8 mouse cellular contexts compared by ENCODE assay signal in the genomic region with DNA sequence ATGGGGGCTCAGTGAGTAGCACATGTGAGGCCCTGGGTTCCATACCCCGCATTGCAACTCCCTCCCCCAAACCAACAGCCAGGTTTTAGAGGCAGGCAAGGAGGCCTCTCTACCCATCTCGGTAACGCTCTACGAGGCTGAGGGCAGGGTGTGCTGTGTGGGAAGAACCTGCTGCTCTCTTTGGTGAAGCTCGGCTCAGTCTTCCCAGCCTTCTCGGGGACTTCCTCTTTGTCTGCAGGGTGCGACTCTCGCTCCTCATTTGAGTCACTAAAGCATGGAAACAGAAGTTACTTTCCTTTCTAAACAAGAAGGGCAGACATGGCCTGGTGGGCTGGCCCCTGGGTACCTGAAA. TPM values are rescaled to one million over a fixed set of nuclear protein-coding genes. Genes with fewer than 3 reads are reported as not detected.
A peak's percentile ranks its signal among the peaks of the same experiment; 100 is the strongest.
DNase-seq lines count a peak whose midpoint lies in the region; ATAC-seq lines count a peak whose summit lies in the region.

No protein-coding gene starts in this region.

- H3K9ac ChIP-seq in lung, embryonic 15.5 days, result no peak overlapping the region

- H3K9me3 ChIP-seq in lung, embryonic 15.5 days, result no peaks in the 10 kb centered on the region

- peak overlapping the region; percentile 91 for H3K27ac ChIP-seq in lung, embryonic 15.5 days

- H3K4me3 ChIP-seq in lung, embryonic 15.5 days, result no peak overlapping the region

- H3K4me2 ChIP-seq in lung, embryonic 15.5 days, result peak overlapping the region; percentile 21

- H3K36me3 ChIP-seq in lung, embryonic 15.5 days, result peaks cover 52% of the 10 kb centered on the region

- H3K27me3 ChIP-seq in lung, embryonic 15.5 days, result no peaks in the 10 kb centered on the region

- no peak for ATAC-seq in CD4-positive, CD25-positive, alpha-beta regulatory T cell, adult 4 months
- no peak for ATAC-seq in lung, embryonic 15.5 days (ENCODE audit: borderline replicate concordance, extremely low read depth, low FRiP score, low TSS enrichment)
- ATAC-seq in monocyte, adult 5-6 weeks (replicated peaks; ENCODE audit: insufficient number of reproducible peaks, low FRiP score, low TSS enrichment, poor library complexity, severe bottlenecking), result peak; percentile 73

- 64% methylated on average over 8 of the region's 8 CpGs for WGBS in lung, embryonic 15.5 days

- H3K4me1 ChIP-seq in lung, embryonic 15.5 days, result peaks cover 34% of the 10 kb centered on the region

- peak; percentile 15 for DNase-seq in CD4-positive, CD25-positive, alpha-beta regulatory T cell, adult 2 months (ENCODE audit: low read depth, low spot score)
- no peak for DNase-seq in lung, postnatal 4 days
- peak; percentile 18 for DNase-seq in induced T-regulatory cell, adult 2 months (ENCODE audit: low read depth)
- DNase-seq in thymus, postnatal 0 days (ENCODE audit: low spot score), result no peak
- DNase-seq in ovary, postnatal 14 days (ENCODE audit: low spot score), result no peak

RNA-seq across cellular contexts. Expression of gene Agmat, which starts 19.8 kb away (rescaled TPM):
- polyA plus RNA-seq in CD4-positive, CD25-positive, alpha-beta regulatory T cell, adult 4 months (2017; shearing (Covaris generic)), result not detected
- 0.20 and 0.26 TPM in 2 replicates for polyA plus RNA-seq in lung, embryonic 15.5 days (2015; fragmentation: Nextera tagmentation; extraction: Ambion mirVana)
- total RNA-seq in monocyte, adult 5-6 weeks (2017), result not detected in 3 replicates
- 0.22 TPM in 1 of 2 replicates, not detected in the other for polyA plus RNA-seq in thymus, postnatal 0 days (2015; fragmentation: Nextera tagmentation; extraction: Ambion mirVana)

RNA-seq across cellular contexts. Expression of gene Dnajc16, which starts 24.4 kb away (rescaled TPM):
- 1 to 10 TPM; 3.4 to 4.3 TPM for polyA plus RNA-seq in CD4-positive, CD25-positive, alpha-beta regulatory T cell, adult 4 months (2017; shearing (Covaris generic))
- polyA plus RNA-seq in lung, embryonic 15.5 days (2015; fragmentation: Nextera tagmentation; extraction: Ambion mirVana), result 4.4 and 4.9 TPM in 2 replicates
- total RNA-seq in monocyte, adult 5-6 weeks (2017), result 5.1 to 7.6 TPM (median 6.4 TPM) in 3 replicates
- 2.5 and 2.9 TPM in 2 replicates for polyA plus RNA-seq in thymus, postnatal 0 days (2015; fragmentation: Nextera tagmentation; extraction: Ambion mirVana)

RNA-seq across cellular contexts. Expression of gene Casp9, which starts 27.1 kb away (rescaled TPM):
- polyA plus RNA-seq in CD4-positive, CD25-positive, alpha-beta regulatory T cell, adult 4 months (2017; shearing (Covaris generic)), result 10 to 100 TPM; 10.8 to 12.4 TPM
- 24.0 and 24.1 TPM in 2 replicates for polyA plus RNA-seq in lung, embryonic 15.5 days (2015; fragmentation: Nextera tagmentation; extraction: Ambion mirVana)
- 23.4 to 41.6 TPM (median 39.5 TPM) in 3 replicates for total RNA-seq in monocyte, adult 5-6 weeks (2017)
- 9.0 and 9.9 TPM in 2 replicates for polyA plus RNA-seq in thymus, postnatal 0 days (2015; fragmentation: Nextera tagmentation; extraction: Ambion mirVana)

RNA-seq across cellular contexts. Expression of gene Ddi2, which starts 43.1 kb away (rescaled TPM):
- 10 to 100 TPM; 19.1 to 20.7 TPM for polyA plus RNA-seq in CD4-positive, CD25-positive, alpha-beta regulatory T cell, adult 4 months (2017; shearing (Covaris generic))
- 22.1 and 22.8 TPM in 2 replicates for polyA plus RNA-seq in lung, embryonic 15.5 days (2015; fragmentation: Nextera tagmentation; extraction: Ambion mirVana)
- 31.1 to 45.0 TPM (median 34.8 TPM) in 3 replicates for total RNA-seq in monocyte, adult 5-6 weeks (2017)
- polyA plus RNA-seq in thymus, postnatal 0 days (2015; fragmentation: Nextera tagmentation; extraction: Ambion mirVana), result 12.3 and 12.8 TPM in 2 replicates

RNA-seq across cellular contexts. Expression of gene Cela2a, which starts 59.7 kb away (rescaled TPM):
- not detected for polyA plus RNA-seq in CD4-positive, CD25-positive, alpha-beta regulatory T cell, adult 4 months (2017; shearing (Covaris generic))
- 2.1 TPM in 1 of 2 replicates, not detected in the other for polyA plus RNA-seq in lung, embryonic 15.5 days (2015; fragmentation: Nextera tagmentation; extraction: Ambion mirVana)
- total RNA-seq in monocyte, adult 5-6 weeks (2017), result not detected in 3 replicates
- polyA plus RNA-seq in thymus, postnatal 0 days (2015; fragmentation: Nextera tagmentation; extraction: Ambion mirVana), result 0.12 and 0.13 TPM in 2 replicates

Comparison
In these comparisons a context has a peak if more than half of its experiments do, and no peak if none do; other contexts are left out.
1. DNase-seq: peak in CD4-positive, CD25-positive, alpha-beta regulatory T cell, adult 2 months (single experiment) and induced T-regulatory cell, adult 2 months (single experiment); none in lung, postnatal 4 days (0 of 2), thymus, postnatal 0 days (single experiment) and ovary, postnatal 14 days (single experiment).